In genomic region chr5:73265460-73265859, GRCm38 (mm10) we compare ENCODE assay signal across 8 mouse cellular contexts. TPM values are rescaled to one million over a fixed set of nuclear protein-coding genes. Genes with fewer than 3 reads are reported as not detected.
DNase-seq lines count a peak whose midpoint lies in the region; ATAC-seq lines count a peak whose summit lies in the region.

No protein-coding gene starts in this region.

- no peaks in the 10 kb centered on the region for H3K4me1 ChIP-seq in embryonic facial prominence, embryonic 11.5 days (ENCODE audit: control insufficient read depth, insufficient read depth, low read length)
- H3K4me1 ChIP-seq in forebrain, embryonic 15.5 days = no peaks in the 10 kb centered on the region
- no peaks in the 10 kb centered on the region for H3K4me1 ChIP-seq in hindbrain, embryonic 13.5 days (replicated peaks)

- peak; percentile 74 to 75 for DNase-seq in spleen, postnatal 36 days (ENCODE audit: low spot score in 2 of 2)
- DNase-seq in spleen, postnatal 14 days (ENCODE audit: low spot score in 2 of 2) = no peak
- peak; percentile 53 for DNase-seq in embryonic facial prominence, embryonic 11.5 days (ENCODE audit: low spot score)
- peak; percentile 28 for DNase-seq in lung, postnatal 36 days
- peak; percentile 61 for DNase-seq in thymus, postnatal 4 days
- no peak for DNase-seq in ovary, postnatal 10 days (ENCODE audit: low spot score)

- WGBS in embryonic facial prominence, embryonic 11.5 days = 25% methylated on average over 5 of the region's 5 CpGs
- WGBS in forebrain, embryonic 15.5 days = 76% methylated on average over 5 of the region's 5 CpGs
- 76% methylated on average over 5 of the region's 5 CpGs for WGBS in hindbrain, embryonic 13.5 days

- H3K27ac ChIP-seq in embryonic facial prominence, embryonic 11.5 days (replicated peaks; ENCODE audit: low read depth, low read length) = no peak overlapping the region
- H3K27ac ChIP-seq in forebrain, embryonic 15.5 days (replicated peaks) = no peak overlapping the region
- H3K27ac ChIP-seq in hindbrain, embryonic 13.5 days = no peak overlapping the region

- no peak overlapping the region for H3K9ac ChIP-seq in embryonic facial prominence, embryonic 11.5 days (replicated peaks; ENCODE audit: low read length)
- no peak overlapping the region for H3K9ac ChIP-seq in forebrain, embryonic 15.5 days (replicated peaks)
- H3K9ac ChIP-seq in hindbrain, embryonic 13.5 days = no peak overlapping the region

- no peaks in the 10 kb centered on the region for H3K36me3 ChIP-seq in embryonic facial prominence, embryonic 11.5 days (replicated peaks; ENCODE audit: control insufficient read depth, insufficient read depth, low read depth, low read length)
- H3K36me3 ChIP-seq in forebrain, embryonic 15.5 days = no peaks in the 10 kb centered on the region
- no peaks in the 10 kb centered on the region for H3K36me3 ChIP-seq in hindbrain, embryonic 13.5 days

- ATAC-seq in embryonic facial prominence, embryonic 11.5 days (replicated peaks; ENCODE audit: insufficient number of reproducible peaks, low FRiP score, low TSS enrichment, low read depth) = no peak
- ATAC-seq in forebrain, embryonic 15.5 days (replicated peaks) = no peak
- ATAC-seq in hindbrain, embryonic 13.5 days (ENCODE audit: low FRiP score) = no peak

- H3K4me2 ChIP-seq in embryonic facial prominence, embryonic 11.5 days (ENCODE audit: low read depth, low read length) = no peak overlapping the region
- no peak overlapping the region for H3K4me2 ChIP-seq in forebrain, embryonic 15.5 days (replicated peaks)
- H3K4me2 ChIP-seq in hindbrain, embryonic 13.5 days = no peak overlapping the region

- H3K4me3 ChIP-seq in embryonic facial prominence, embryonic 11.5 days (ENCODE audit: low read depth, low read length) = no peak overlapping the region
- no peak overlapping the region for H3K4me3 ChIP-seq in forebrain, embryonic 15.5 days
- H3K4me3 ChIP-seq in hindbrain, embryonic 13.5 days = no peak overlapping the region

- H3K27me3 ChIP-seq in embryonic facial prominence, embryonic 11.5 days (ENCODE audit: control insufficient read depth, insufficient read depth, low read length) = no peaks in the 10 kb centered on the region
- no peaks in the 10 kb centered on the region for H3K27me3 ChIP-seq in forebrain, embryonic 15.5 days
- H3K27me3 ChIP-seq in hindbrain, embryonic 13.5 days = no peaks in the 10 kb centered on the region

- H3K9me3 ChIP-seq in embryonic facial prominence, embryonic 11.5 days (replicated peaks; ENCODE audit: control insufficient read depth, low read length) = no peaks in the 10 kb centered on the region
- no peaks in the 10 kb centered on the region for H3K9me3 ChIP-seq in forebrain, embryonic 15.5 days
- H3K9me3 ChIP-seq in hindbrain, embryonic 13.5 days = no peaks in the 10 kb centered on the region

RNA-seq across cellular contexts. Expression of gene Fryl, which starts 9.0 kb away (rescaled TPM):
- polyA plus RNA-seq in embryonic facial prominence, embryonic 11.5 days (2014; fragmentation: Nextera tagmentation; extraction: Ambion mirVana) = 25.7 and 27.4 TPM in 2 replicates
- polyA plus RNA-seq in forebrain, embryonic 15.5 days (2015; fragmentation: Nextera tagmentation; extraction: Ambion mirVana) = 48.3 and 51.5 TPM in 2 replicates
- 45.5 and 47.7 TPM in 2 replicates for polyA plus RNA-seq in hindbrain, embryonic 13.5 days (2015; fragmentation: Nextera tagmentation; extraction: Ambion mirVana)

RNA-seq across cellular contexts. Expression of gene Ociad1, which starts 27.1 kb away (rescaled TPM):
- polyA plus RNA-seq in embryonic facial prominence, embryonic 11.5 days (2014; fragmentation: Nextera tagmentation; extraction: Ambion mirVana) = 158 and 160 TPM in 2 replicates
- polyA plus RNA-seq in forebrain, embryonic 15.5 days (2015; fragmentation: Nextera tagmentation; extraction: Ambion mirVana) = 267 and 268 TPM in 2 replicates
- 267 and 284 TPM in 2 replicates for polyA plus RNA-seq in hindbrain, embryonic 13.5 days (2015; fragmentation: Nextera tagmentation; extraction: Ambion mirVana)

Comparison
In these comparisons a context has a peak if more than half of its experiments do, and no peak if none do; other contexts are left out.
1. DNase-seq: peak in spleen, postnatal 36 days (2 of 2), embryonic facial prominence, embryonic 11.5 days (single experiment), lung, postnatal 36 days (single experiment) and thymus, postnatal 4 days (single experiment); none in spleen, postnatal 14 days (0 of 2) and ovary, postnatal 10 days (single experiment).